Mouse (Mus musculus) urinary bladder, adult 18-20 months (tissue): ENCODE measurements around the gene Ccdc96.
A peak's percentile ranks its signal among the peaks of the same experiment; 100 is the strongest.

Experiments
- DNase-seq, 2 experiments: peaks; one replicate each; pipeline ENCODE4 v3.0.0; 2022; ENCODE audit warnings: low spot score in 2 of 2, mixed read lengths in 2 of 2

Ccdc96 gene

GRCm38 (mm10) chr5:36484171-36484990 lies at the start of gene Ccdc96, which contains the start of gene Tada2b:
TSS of gene Ccdc96 (plus strand) at chr5:36484588.
TSS of gene Tada2b (minus strand) at chr5:36484285.
- DNase-seq, result peak; percentile 84 to 97

GRCm38 (mm10) chr5:36436858-36437257 lies 47.5 kb upstream of the Ccdc96 start:
- no peak for DNase-seq

GRCm38 (mm10) chr5:36440741-36441140 lies 43.6 kb upstream of the Ccdc96 start:
- no peak for DNase-seq

- DNase-seq, result no peak
Observed at GRCm38 (mm10) chr5:36444611-36445010, 39.8 kb upstream of the Ccdc96 start.

GRCm38 (mm10) chr5:36445028-36445427 lies 39.4 kb upstream of the Ccdc96 start:
- DNase-seq, result peak; percentile 8 to 42

- DNase-seq, result no peak
Observed at GRCm38 (mm10) chr5:36446166-36446890, 38.1 kb upstream of the Ccdc96 start.

- no peak for DNase-seq
Observed at GRCm38 (mm10) chr5:36447872-36448271, 36.5 kb upstream of the Ccdc96 start.

GRCm38 (mm10) chr5:36449710-36450358 lies 34.6 kb upstream of the Ccdc96 start:
- DNase-seq, result no peak

GRCm38 (mm10) chr5:36451119-36451518 lies 33.3 kb upstream of the Ccdc96 start:
- DNase-seq, result no peak

- no peak for DNase-seq
Observed at GRCm38 (mm10) chr5:36451872-36452389, 32.5 kb upstream of the Ccdc96 start.

GRCm38 (mm10) chr5:36452821-36453220 lies 31.6 kb upstream of the Ccdc96 start:
- no peak for DNase-seq

GRCm38 (mm10) chr5:36457706-36458105 lies 26.7 kb upstream of the Ccdc96 start:
- no peak for DNase-seq

GRCm38 (mm10) chr5:36458926-36459325 lies 25.5 kb upstream of the Ccdc96 start:
- DNase-seq, result no peak

- no peak for DNase-seq
Observed at GRCm38 (mm10) chr5:36460712-36461111, 23.7 kb upstream of the Ccdc96 start.

- no peak for DNase-seq
Observed at GRCm38 (mm10) chr5:36461231-36461630, 23.2 kb upstream of the Ccdc96 start.

GRCm38 (mm10) chr5:36462810-36463209 lies 21.6 kb upstream of the Ccdc96 start:
- peak; percentile 64 to 90 for DNase-seq

GRCm38 (mm10) chr5:36463391-36463790 lies 21.0 kb upstream of the Ccdc96 start:
- no peak for DNase-seq

GRCm38 (mm10) chr5:36464709-36465661 lies 19.4 kb upstream of the Ccdc96 start, which contains the start of gene Grpel1:
TSS of gene Grpel1 (plus strand) at chr5:36464998.
- peak; percentile 91 to 99 for DNase-seq

- no peak for DNase-seq
Observed at GRCm38 (mm10) chr5:36465889-36466288, 18.5 kb upstream of the Ccdc96 start.

GRCm38 (mm10) chr5:36471206-36471605 lies 13.2 kb upstream of the Ccdc96 start:
- DNase-seq, result no peak
